Mouse (Mus musculus) adrenal gland, postnatal 4 days (tissue): ENCODE measurements around the gene Rnf152. TPM values are rescaled to one million over a fixed set of nuclear protein-coding genes. Genes with fewer than 3 reads are reported as not detected.

Source experiments
- DNase-seq, 2 experiments: peaks; one replicate each; pipeline ENCODE4 v3.0.0; 2021 to 2022; ENCODE audit warnings: low spot score in 2 of 2, mixed read lengths in 2 of 2
- total RNA-seq, 2 experiments: library from RNA; stranded (reverse); gene quantifications; 2 replicates each; pipeline ENCODE4 v1.2.3; 2021

Rnf152 gene
- total RNA-seq, 2 experiments from 2014 or later = 3.5 to 4.0 TPM

- no peak for DNase-seq
Measured at GRCm38 (mm10) chr1:105314010-105314800, 42.3 kb downstream of the Rnf152 start.

- DNase-seq = no peak
Measured at GRCm38 (mm10) chr1:105312601-105312901, 44.0 kb downstream of the Rnf152 start.

- no peak for DNase-seq
Measured at GRCm38 (mm10) chr1:105311899-105312600, 44.5 kb downstream of the Rnf152 start.

- DNase-seq = no peak
Measured at GRCm38 (mm10) chr1:105302164-105302563, 54.3 kb downstream of the Rnf152 start.

GRCm38 (mm10) chr1:105301764-105302163 lies 54.7 kb downstream of the Rnf152 start:
- no peak for DNase-seq

GRCm38 (mm10) chr1:105291859-105292258 lies 64.7 kb downstream of the Rnf152 start:
- DNase-seq = no peak

- DNase-seq = no peak
Measured at GRCm38 (mm10) chr1:105287536-105287935, 69.0 kb downstream of the Rnf152 start.

GRCm38 (mm10) chr1:105286906-105287305 lies 69.6 kb downstream of the Rnf152 start:
- no peak for DNase-seq

GRCm38 (mm10) chr1:105285001-105285400 lies 71.5 kb downstream of the Rnf152 start:
- DNase-seq = no peak

- no peak for DNase-seq
Measured at GRCm38 (mm10) chr1:105284116-105284515, 72.4 kb downstream of the Rnf152 start.

- DNase-seq = no peak
Measured at GRCm38 (mm10) chr1:105281277-105281676, 75.2 kb downstream of the Rnf152 start.

- DNase-seq = no peak
Measured at GRCm38 (mm10) chr1:105280160-105280559, 76.3 kb downstream of the Rnf152 start.

GRCm38 (mm10) chr1:105274500-105275194 lies 81.9 kb downstream of the Rnf152 start:
- DNase-seq = no peak

GRCm38 (mm10) chr1:105271104-105271503 lies 85.4 kb downstream of the Rnf152 start:
- no peak for DNase-seq

GRCm38 (mm10) chr1:105263283-105264033 lies 93.1 kb downstream of the Rnf152 start:
- DNase-seq = no peak

- DNase-seq = no peak
Measured at GRCm38 (mm10) chr1:105260200-105260599, 96.3 kb downstream of the Rnf152 start.

GRCm38 (mm10) chr1:105257199-105257598 lies 99.3 kb downstream of the Rnf152 start:
- DNase-seq = no peak

- no peak for DNase-seq
Measured at GRCm38 (mm10) chr1:105249190-105249589, 107.3 kb downstream of the Rnf152 start.

GRCm38 (mm10) chr1:105246651-105247050 lies 109.9 kb downstream of the Rnf152 start:
- no peak for DNase-seq

- no peak for DNase-seq
Measured at GRCm38 (mm10) chr1:105246075-105246574, 110.4 kb downstream of the Rnf152 start.
